Mouse (Mus musculus) embryonic facial prominence, embryonic 14.5 days (tissue): ENCODE results near the gene Soga1. TPM values are rescaled to one million over a fixed set of nuclear protein-coding genes. Genes with fewer than 3 reads are reported as not detected.

Experiments
- ATAC-seq: fragments of 200-750 bp; cut with Nextera tagmentation; 2 replicates; pipeline ENCODE4 v1.8.0; 2017; ENCODE audit warnings: low read depth, moderate number of reproducible peaks, moderate TSS enrichment
- DNase-seq: peaks from one replicate; pipeline ENCODE4 v3.0.0-alpha.2; 2015; ENCODE audit warnings: low spot score
- H3K27ac ChIP-seq: fragments of 300-500 bp; sonication (generic); replicated peaks from 2 replicates; pipeline ENCODE4 v1.5.1; 2014; ENCODE audit warnings: low read depth, mild to moderate bottlenecking, low read length, moderate library complexity
- H3K27me3 ChIP-seq: fragments of 300-500 bp; sonication (generic); replicated peaks from 2 replicates; pipeline ENCODE4 v1.6.1; 2014; ENCODE audit warnings: low read length; ENCODE audit not compliant: control insufficient read depth, insufficient read depth
- H3K36me3 ChIP-seq: fragments of 300-500 bp; sonication (generic); 2 replicates; pipeline ENCODE4 v1.6.1; 2014; ENCODE audit warnings: low read length, mixed read lengths; ENCODE audit not compliant: control insufficient read depth, insufficient read depth
- H3K4me1 ChIP-seq: fragments of 300-500 bp; sonication (generic); 2 replicates; pipeline ENCODE4 v1.6.1; 2014; ENCODE audit warnings: antibody characterized with exemption, low read length; ENCODE audit not compliant: control insufficient read depth, insufficient read depth
- H3K4me2 ChIP-seq: fragments of 300-500 bp; sonication (generic); 2 replicates; pipeline ENCODE4 v1.6.1; 2014; ENCODE audit warnings: low read depth, mild to moderate bottlenecking, low read length, moderate library complexity, mixed read lengths
- H3K4me3 ChIP-seq: fragments of 300-500 bp; sonication (generic); 2 replicates; pipeline ENCODE4 v1.5.1; 2014; ENCODE audit warnings: low read depth, mild to moderate bottlenecking, low read length
- H3K9ac ChIP-seq: fragments of 300-500 bp; sonication (generic); 2 replicates; pipeline ENCODE4 v1.6.1; 2014; ENCODE audit warnings: low read depth, mild to moderate bottlenecking, low read length, moderate library complexity, mixed read lengths
- H3K9me3 ChIP-seq: fragments of 300-500 bp; sonication (generic); 2 replicates; pipeline ENCODE4 v1.6.1; 2016; ENCODE audit warnings: low read length; ENCODE audit not compliant: control insufficient read depth
- WGBS: fragments of 180-500 bp; shearing (Covaris S2); extraction: QIAGEN DNeasy Blood & Tissue Kit; methylation state at CpG from one replicate; pipeline ENCODE4 v1.1.7; 2014; 5-methylcytosine and 5-hydroxymethylcytosine counted together
- polyA plus RNA-seq: library from polyadenylated mRNA; unstranded; fragments of >200 nt; fragmentation: Nextera tagmentation; extraction: Ambion mirVana; gene quantifications from 2 replicates; pipeline ENCODE4 v1.2.1, GENCODE M21; 2014

Soga1 gene
- polyA plus RNA-seq, 1 experiment from 2014 or later: 6.3 TPM

DNA sequence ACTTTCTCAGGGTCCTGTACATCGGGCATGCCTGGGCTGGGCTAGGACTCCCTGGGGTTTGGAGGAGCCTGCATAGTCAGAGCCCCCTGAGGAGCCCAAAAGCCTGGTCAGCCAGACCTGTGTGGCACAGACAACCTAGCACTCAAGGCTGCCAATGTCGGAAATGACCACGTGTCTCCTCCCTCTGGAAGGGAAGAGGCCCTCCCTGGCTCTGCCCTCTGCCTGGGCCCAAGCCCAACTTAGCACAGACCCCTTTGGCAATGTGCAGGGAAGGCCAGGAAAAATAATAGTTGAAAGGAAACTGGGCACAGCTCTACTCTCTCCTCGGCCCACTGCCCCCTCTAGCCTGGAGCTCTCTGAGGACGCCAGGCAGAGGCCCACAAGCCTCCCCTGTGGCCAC, 24.2 kb downstream of the Soga1 start:
- H3K36me3 ChIP-seq: peaks cover 71% of the 10 kb centered on the region
- H3K9ac ChIP-seq: no peak overlapping the region
- peaks cover 28% of the 10 kb centered on the region for H3K4me1 ChIP-seq
- ATAC-seq (no peak; the same call in 1 of the 2 replicates), DNase-seq (peak; percentile 66)
- H3K4me3 ChIP-seq: no peak overlapping the region
- no peaks in the 10 kb centered on the region for H3K27me3 ChIP-seq
- H3K9me3 ChIP-seq: no peaks in the 10 kb centered on the region
- no peak overlapping the region for H3K4me2 ChIP-seq
- H3K27ac ChIP-seq: peak overlapping the region; percentile 77
- 61% methylated on average over 5 of the region's 5 CpGs for WGBS

DNA sequence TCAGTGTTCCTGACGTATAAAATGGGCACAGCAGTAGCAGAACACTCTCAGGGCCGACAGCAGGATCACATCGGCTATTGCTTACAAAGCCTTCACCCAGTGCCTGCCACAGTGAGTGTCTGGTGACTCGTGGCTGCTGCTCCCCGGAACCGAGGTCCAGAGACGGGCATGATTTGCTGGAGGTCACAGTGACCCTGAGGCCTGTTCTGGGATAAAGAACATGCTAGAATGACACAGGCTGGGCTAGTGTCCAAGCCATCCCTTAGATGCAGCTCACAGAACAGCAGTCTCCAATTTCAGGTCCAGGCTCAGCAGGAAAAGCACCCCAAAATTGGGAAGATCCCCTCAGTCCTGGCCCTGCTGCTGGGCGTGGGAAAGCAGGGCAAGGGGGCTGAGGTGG, 24.8 kb downstream of the Soga1 start:
- H3K9me3 ChIP-seq: no peaks in the 10 kb centered on the region
- DNase-seq (no peak), ATAC-seq (no peak)
- H3K36me3 ChIP-seq: peaks cover 72% of the 10 kb centered on the region
- H3K27ac ChIP-seq: peak overlapping the region; percentile 77
- no peaks in the 10 kb centered on the region for H3K27me3 ChIP-seq
- H3K4me1 ChIP-seq: peaks cover 25% of the 10 kb centered on the region
- 92% methylated on average over 7 of the region's 8 CpGs for WGBS
- H3K4me2 ChIP-seq: no peak overlapping the region
- H3K9ac ChIP-seq: no peak overlapping the region
- H3K4me3 ChIP-seq: no peak overlapping the region

DNA sequence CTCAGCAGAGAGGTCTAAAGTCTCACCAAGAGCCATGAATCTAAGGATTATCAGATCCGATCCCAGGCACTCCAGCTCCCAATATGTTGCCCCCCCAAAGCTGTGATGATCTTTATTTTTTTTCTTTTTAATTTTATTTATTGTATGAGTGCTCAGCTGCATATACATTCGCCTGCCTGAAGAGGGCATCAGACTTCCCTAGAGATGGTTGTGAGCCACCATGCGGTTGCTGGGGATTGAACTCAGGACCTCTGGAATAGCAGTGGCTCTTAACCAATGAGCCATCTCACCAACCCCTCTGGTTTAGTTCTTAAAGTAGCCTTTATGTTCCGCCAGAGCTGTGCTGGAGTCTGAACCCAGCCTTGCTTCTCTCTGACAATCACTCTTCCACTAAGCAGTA, 25.3 kb downstream of the Soga1 start:
- H3K9ac ChIP-seq: no peak overlapping the region
- DNase-seq: no peak
- H3K36me3 ChIP-seq: peaks cover 77% of the 10 kb centered on the region
- no peaks in the 10 kb centered on the region for H3K27me3 ChIP-seq
- no peaks in the 10 kb centered on the region for H3K9me3 ChIP-seq
- H3K4me2 ChIP-seq: no peak overlapping the region
- H3K27ac ChIP-seq: no peak overlapping the region
- H3K4me3 ChIP-seq: no peak overlapping the region
- WGBS: 73% methylated on average over 4 of the region's 4 CpGs
- ATAC-seq: no peak
- H3K4me1 ChIP-seq: peaks cover 21% of the 10 kb centered on the region

DNA sequence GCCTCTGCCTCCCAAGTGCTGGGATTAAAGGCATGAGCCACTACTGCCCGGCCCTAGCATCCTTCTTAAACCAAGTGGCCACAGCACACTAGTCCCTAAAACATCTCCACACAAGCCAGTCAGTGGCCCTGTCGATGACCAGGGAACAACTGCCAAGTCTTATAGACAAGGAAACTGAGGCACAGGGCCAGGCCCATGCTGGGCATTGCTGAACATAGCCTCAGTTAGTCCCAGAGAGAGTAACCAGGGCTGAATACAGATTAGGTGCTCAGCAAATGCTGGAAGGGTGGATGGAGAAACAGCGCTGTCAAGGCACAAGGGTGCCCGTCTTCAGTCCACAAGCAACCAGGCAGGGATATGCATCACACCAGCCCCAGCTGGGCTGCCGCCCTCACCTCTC, 25.9 kb downstream of the Soga1 start:
- no peak overlapping the region for H3K9ac ChIP-seq
- H3K27me3 ChIP-seq: no peaks in the 10 kb centered on the region
- DNase-seq (no peak), ATAC-seq (no peak)
- no peak overlapping the region for H3K27ac ChIP-seq
- WGBS: 95% methylated on average over 5 of the region's 5 CpGs
- peaks cover 16% of the 10 kb centered on the region for H3K4me1 ChIP-seq
- no peaks in the 10 kb centered on the region for H3K9me3 ChIP-seq
- no peak overlapping the region for H3K4me2 ChIP-seq
- H3K36me3 ChIP-seq: peaks cover 83% of the 10 kb centered on the region
- H3K4me3 ChIP-seq: no peak overlapping the region

DNA sequence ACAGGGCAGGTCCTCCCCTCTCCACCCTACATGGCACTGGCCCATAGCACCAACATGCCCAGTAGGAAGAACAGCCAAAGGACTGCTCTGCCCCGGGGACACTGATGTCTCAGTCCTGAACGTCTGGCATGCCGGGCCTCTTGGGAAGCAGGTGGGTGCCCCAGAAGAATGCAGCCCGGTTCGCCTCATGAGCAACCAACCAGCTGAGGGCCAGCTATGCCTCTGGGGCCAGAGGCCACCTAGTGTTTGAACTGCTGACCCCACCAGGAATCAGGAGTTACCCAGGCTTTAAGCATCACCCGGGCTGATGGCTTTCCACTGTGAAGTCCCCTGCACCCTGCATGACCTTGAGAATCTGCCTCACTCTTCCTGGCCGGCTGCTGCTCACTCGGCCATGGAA, 26.6 kb downstream of the Soga1 start:
- H3K36me3 ChIP-seq: peaks cover 80% of the 10 kb centered on the region
- no peak for DNase-seq
- no peaks in the 10 kb centered on the region for H3K9me3 ChIP-seq

DNA sequence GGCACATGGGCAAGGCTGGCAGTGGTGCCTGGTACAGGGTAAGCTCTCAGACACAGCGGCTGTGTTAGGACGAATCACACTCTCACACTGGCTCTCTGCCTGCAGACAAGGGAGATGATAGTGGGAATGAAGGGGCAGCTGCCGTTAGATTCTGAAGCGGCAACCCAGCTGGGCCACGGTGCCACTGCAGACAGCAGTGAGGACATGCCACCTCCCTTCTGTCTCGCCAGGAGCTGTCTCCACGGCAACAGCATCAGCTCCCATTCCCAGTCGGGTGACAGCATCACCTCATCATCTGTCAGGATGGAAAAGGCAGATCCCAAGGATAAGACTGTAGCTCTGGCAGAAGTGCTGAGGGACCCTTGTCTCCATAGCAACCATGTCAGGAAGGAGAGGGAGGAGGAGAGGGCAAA, 29.2 kb downstream of the Soga1 start:
- no peak overlapping the region for H3K9ac ChIP-seq
- no peak overlapping the region; the same call in 1 of the 2 replicates for H3K27ac ChIP-seq
- no peak for DNase-seq
- peaks cover 5% of the 10 kb centered on the region; the same call in 1 of the 2 replicates for H3K4me1 ChIP-seq
- peak; percentile 50; the same call in 1 of the 2 replicates for ATAC-seq
- no peak overlapping the region for H3K4me2 ChIP-seq
- WGBS: 78% methylated on average over 8 of the region's 8 CpGs
- H3K27me3 ChIP-seq: no peaks in the 10 kb centered on the region
- H3K36me3 ChIP-seq: peaks cover 86% of the 10 kb centered on the region
- H3K4me3 ChIP-seq: no peak overlapping the region
- no peaks in the 10 kb centered on the region for H3K9me3 ChIP-seq

More for the DNA sequence above, 26.6 kb downstream of the Soga1 start:
- no peak for ATAC-seq
- 76% methylated on average over 6 of the region's 8 CpGs for WGBS
- H3K9ac ChIP-seq: no peak overlapping the region
- H3K4me3 ChIP-seq: no peak overlapping the region
- H3K4me2 ChIP-seq: no peak overlapping the region
- no peak overlapping the region for H3K27ac ChIP-seq
- peaks cover 14% of the 10 kb centered on the region for H3K4me1 ChIP-seq
- no peaks in the 10 kb centered on the region for H3K27me3 ChIP-seq

DNA sequence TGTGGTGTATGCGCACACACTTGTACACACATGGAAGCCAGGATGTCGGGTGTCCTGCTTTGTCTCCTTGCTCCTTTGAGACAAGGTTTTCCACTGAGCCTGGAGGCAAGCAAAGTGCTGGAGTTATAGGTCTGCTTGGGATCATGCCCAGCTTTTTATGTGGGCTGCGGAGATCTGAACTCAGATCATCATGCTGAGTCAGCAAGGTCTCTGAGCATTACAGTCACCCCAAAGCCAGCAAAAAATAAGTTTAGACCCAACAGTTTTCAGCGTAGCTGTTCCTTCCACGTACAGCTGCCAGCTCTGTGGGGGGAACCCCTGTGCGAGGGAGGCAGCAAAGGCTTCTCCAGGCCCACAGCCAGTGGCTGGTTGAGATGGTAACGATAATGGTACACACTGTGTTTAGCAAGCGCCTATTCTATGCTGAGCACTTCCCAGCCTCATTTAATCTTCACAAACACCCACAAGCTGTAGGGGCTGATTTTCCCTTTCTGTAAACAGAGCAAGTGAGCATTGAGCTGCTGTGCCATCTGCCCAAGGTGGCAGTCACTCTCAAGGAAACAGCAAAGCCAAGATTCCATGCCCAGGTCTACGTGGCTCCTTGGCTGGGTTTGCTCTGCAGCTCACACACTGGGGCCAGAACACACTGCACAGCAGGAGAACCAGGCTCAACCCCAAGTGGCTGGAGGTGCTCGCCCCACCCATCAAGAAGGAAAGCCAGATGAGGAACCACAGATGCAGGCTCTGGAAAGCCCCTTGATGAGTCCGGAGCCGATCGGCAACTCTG, 30.5 kb downstream of the Soga1 start:
- DNase-seq (no peak), ATAC-seq (0 out of 2 replicates have a peak, but pooled peaks have one; percentile 27)
- WGBS: 88% methylated on average over 13 of the region's 13 CpGs
- no peaks in the 10 kb centered on the region for H3K27me3 ChIP-seq
- H3K9me3 ChIP-seq: no peaks in the 10 kb centered on the region
- no peaks in the 10 kb centered on the region for H3K4me1 ChIP-seq
- no peak overlapping the region for H3K4me2 ChIP-seq
- peak overlapping the region; percentile 49 for H3K27ac ChIP-seq
- H3K36me3 ChIP-seq: peaks cover 85% of the 10 kb centered on the region
- no peak overlapping the region for H3K4me3 ChIP-seq
- no peak overlapping the region for H3K9ac ChIP-seq

DNA sequence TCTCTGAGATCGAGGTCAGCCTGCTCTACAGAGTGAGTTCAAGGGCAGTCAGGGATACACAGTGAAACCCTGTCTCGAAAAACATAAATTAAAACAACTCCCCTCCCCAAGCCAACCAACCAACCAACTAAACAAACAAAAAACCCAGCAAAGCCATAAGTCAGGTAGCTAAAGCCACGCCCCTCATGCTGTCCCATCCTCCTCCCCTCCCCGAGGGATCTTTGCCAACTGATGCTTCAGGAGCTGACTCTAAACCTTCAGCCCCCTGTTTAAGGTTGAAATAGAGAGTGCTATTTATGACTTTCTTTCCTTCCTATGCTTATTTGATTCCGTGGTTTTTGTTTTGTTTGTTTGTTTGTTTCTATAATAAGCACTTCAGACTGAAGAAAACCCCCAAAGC, 32.1 kb downstream of the Soga1 start:
- Histone ChIP-seq H3K4me3 (no peak overlapping the region), H3K9ac (no peak overlapping the region), H3K27ac (no peak overlapping the region), H3K27me3 (no peaks in the 10 kb centered on the region), H3K4me1 (no peaks in the 10 kb centered on the region), H3K4me2 (no peak overlapping the region), H3K36me3 (peaks cover 75% of the 10 kb centered on the region), H3K9me3 (no peaks in the 10 kb centered on the region)
- WGBS: 90% methylated on average over 5 of the region's 5 CpGs
- DNase-seq: no peak
- ATAC-seq: no peak

DNA sequence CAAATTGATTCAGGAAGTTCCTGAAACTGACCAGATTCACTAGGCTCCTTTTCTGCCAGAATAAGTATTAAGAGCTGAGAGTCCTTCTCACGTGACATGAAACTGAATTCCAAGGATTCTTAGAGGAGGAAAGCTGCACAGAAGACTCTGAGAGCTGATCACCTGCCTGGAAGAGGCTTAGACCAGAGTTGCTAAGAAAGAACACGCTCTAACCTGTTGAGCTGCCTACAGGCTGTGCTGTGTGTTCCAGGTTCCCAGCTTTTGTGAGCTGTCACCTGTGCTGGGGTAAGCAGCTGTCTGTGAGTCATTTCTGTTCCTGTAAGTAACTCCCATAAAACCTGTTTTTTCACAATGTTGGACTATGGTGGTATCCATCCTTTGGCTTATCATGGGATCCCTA, 33.1 kb downstream of the Soga1 start:
- no peak overlapping the region for H3K27ac ChIP-seq
- no peaks in the 10 kb centered on the region for H3K4me1 ChIP-seq
- H3K27me3 ChIP-seq: no peaks in the 10 kb centered on the region
- H3K36me3 ChIP-seq: peaks cover 77% of the 10 kb centered on the region
- 88% methylated on average over 2 of the region's 2 CpGs for WGBS
- H3K4me2 ChIP-seq: no peak overlapping the region
- ATAC-seq (no peak), DNase-seq (no peak)
- no peak overlapping the region for H3K9ac ChIP-seq
- no peak overlapping the region for H3K4me3 ChIP-seq
- H3K9me3 ChIP-seq: no peaks in the 10 kb centered on the region
